Mouse (Mus musculus) midbrain, postnatal 0 days (tissue): ENCODE data around the gene Srsf4. TPM values are rescaled to one million over a fixed set of nuclear protein-coding genes. Genes with fewer than 3 reads are reported as not detected.

Experiments used
- ATAC-seq: fragments of 200-750 bp; cut with Nextera tagmentation; 2 replicates; pipeline ENCODE4 v1.8.0; 2017; ENCODE audit warnings: moderate number of reproducible peaks, mild to moderate bottlenecking, moderate TSS enrichment, moderate library complexity; ENCODE audit not compliant: low FRiP score
- DNase-seq: peaks from one replicate; pipeline ENCODE4 v3.0.0-alpha.2; 2015; ENCODE audit warnings: low spot score
- H3K27ac ChIP-seq: fragments of 300-500 bp; sonication (generic); 2 replicates; pipeline ENCODE4 v1.5.1; 2014; ENCODE audit warnings: low read depth, mild to moderate bottlenecking, low read length, mixed read lengths
- H3K27me3 ChIP-seq: fragments of 300-500 bp; sonication (generic); 2 replicates; pipeline ENCODE4 v1.6.1; 2014; ENCODE audit warnings: low read length, control low read depth, mixed read lengths; ENCODE audit not compliant: insufficient read depth
- H3K36me3 ChIP-seq: fragments of 300-500 bp; sonication (generic); 2 replicates; pipeline ENCODE4 v1.6.1; 2014; ENCODE audit warnings: low read length, control low read depth, mixed read lengths; ENCODE audit not compliant: insufficient read depth
- H3K4me1 ChIP-seq: fragments of 300-500 bp; sonication (generic); 2 replicates; pipeline ENCODE4 v1.6.1; 2014; ENCODE audit warnings: mild to moderate bottlenecking, control low read depth, antibody characterized with exemption, low read length, mixed read lengths; ENCODE audit not compliant: insufficient read depth
- H3K4me2 ChIP-seq: fragments of 300-500 bp; sonication (generic); 2 replicates; pipeline ENCODE4 v1.6.1; 2014; ENCODE audit warnings: low read depth, mild to moderate bottlenecking, low read length, mixed read lengths; ENCODE audit not compliant: poor library complexity, severe bottlenecking
- H3K4me3 ChIP-seq: fragments of 300-500 bp; sonication (generic); 2 replicates; pipeline ENCODE4 v1.5.1; 2014; ENCODE audit warnings: low read depth, mild to moderate bottlenecking, low read length, moderate library complexity
- H3K9ac ChIP-seq: fragments of 300-500 bp; sonication (generic); replicated peaks from 2 replicates; pipeline ENCODE4 v1.6.1; 2014; ENCODE audit warnings: mild to moderate bottlenecking, low read length, moderate library complexity, mixed read lengths; ENCODE audit not compliant: poor library complexity, severe bottlenecking
- H3K9me3 ChIP-seq: fragments of 300-500 bp; sonication (generic); 2 replicates; pipeline ENCODE4 v1.6.1; 2016; ENCODE audit warnings: low read length, control low read depth
- CTCF ChIP-seq: IDR thresholded peaks from 2 replicates; pipeline ENCODE4 v1.5.1; 2016; ENCODE audit warnings: antibody characterized with exemption, mild to moderate bottlenecking
- WGBS: fragments of 180-500 bp; shearing (Covaris S2); extraction: QIAGEN DNeasy Blood & Tissue Kit; methylation state at CpG from one replicate; pipeline ENCODE4 v1.1.7; 2014; 5-methylcytosine and 5-hydroxymethylcytosine counted together
- polyA plus RNA-seq: library from polyadenylated mRNA; unstranded; fragments of >200 nt; fragmentation: Nextera tagmentation; extraction: Ambion mirVana; gene quantifications from 2 replicates; pipeline ENCODE4 v1.2.1, GENCODE M21; 2015
- total RNA-seq: library from RNA; depleted of rRNA; stranded (reverse); fragments of >200 nt; gene quantifications from 2 replicates; pipeline ENCODE4 v1.2.3, GENCODE M21; 2014

Srsf4 gene
- total and polyA plus RNA-seq, 2 experiments from 2014 or later = 29.3 to 82.6 TPM

DNA sequence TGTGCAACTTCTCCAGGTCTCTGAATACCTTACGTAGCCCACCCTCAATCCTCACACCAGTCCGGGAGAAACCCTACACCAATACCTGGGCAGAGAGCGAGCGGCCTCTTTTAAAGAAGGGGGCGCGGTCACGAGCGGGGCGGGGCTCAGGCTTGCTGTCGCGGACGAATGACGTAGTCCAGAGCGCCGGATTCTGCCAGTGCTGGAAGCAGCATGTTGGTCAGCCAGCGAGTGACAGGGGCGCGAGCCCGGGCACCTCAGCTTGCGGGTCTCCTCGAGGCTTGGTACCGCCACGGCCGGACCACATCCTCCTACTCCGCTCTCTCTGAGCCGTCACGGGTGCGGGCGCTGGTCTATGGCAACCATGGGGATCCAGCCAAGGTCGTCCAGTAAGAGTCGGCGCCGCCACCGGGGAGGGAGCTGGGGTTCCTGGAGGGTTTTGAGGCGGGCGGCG, 30.1 kb upstream of the Srsf4 start, which contains the start of gene Mecr:
TSS of gene Mecr (plus strand) at position 181 of the 454 bp plus-strand sequence.
- Histone ChIP-seq H3K36me3 (no peaks in the 10 kb centered on the region), H3K4me3 (peak within 1 kb of the TSS; percentile 91), H3K9me3 (no peaks in the 10 kb centered on the region), H3K4me1 (no peaks in the 10 kb centered on the region), H3K9ac (peak within 1 kb of the TSS; percentile 79), H3K27ac (0 out of 2 replicates have a peak within 1 kb of the TSS, but pooled peaks have one; percentile 26), H3K27me3 (peaks cover 14% of the 10 kb centered on the region; the same call in 1 of the 2 replicates), H3K4me2 (peak within 1 kb of the TSS; percentile 86)
- no peak for TF ChIP-seq CTCF
- DNase-seq = peak; percentile 95
- WGBS = 0% methylated on average over 35 of the region's 37 CpGs
- ATAC-seq = peak; percentile 80

DNA sequence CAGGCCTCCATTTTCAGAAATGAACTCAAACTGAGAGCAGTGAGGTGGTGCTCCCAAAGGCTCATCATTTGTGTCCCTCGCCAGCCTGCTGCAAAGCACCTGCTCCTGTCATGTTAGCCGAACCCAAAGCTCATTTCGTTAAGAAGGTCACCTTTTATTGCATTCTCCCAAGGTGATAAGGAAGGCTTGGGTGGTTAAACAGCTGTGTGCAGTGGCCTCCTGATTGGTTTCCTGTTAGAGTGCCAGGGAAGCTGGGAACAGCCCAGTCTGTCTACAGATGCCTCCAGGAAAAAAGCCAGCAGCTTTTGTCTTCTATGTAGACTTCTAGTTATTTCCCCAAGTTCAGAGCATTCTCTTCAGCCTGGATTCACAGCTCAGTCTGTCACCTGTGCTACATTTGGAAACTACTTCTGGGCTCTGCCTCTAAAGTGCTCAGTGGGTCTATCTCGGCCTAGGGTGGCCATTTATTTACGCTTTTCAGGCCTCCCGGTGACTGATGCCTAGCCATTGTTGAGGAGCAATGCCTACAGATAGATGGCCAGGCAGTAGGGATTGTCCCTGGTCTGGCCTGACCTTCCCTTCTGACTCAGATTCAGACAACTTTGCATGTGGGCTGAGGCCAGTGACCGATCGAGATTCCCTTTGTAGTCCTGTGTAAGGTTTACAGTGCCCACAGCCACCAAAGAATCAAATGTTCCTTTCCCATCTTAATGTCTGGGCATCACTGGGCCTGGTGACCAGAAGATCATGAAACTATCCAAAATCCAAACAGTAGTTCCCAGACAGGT, 27.2 kb upstream of the Srsf4 start:
- ATAC-seq (no peak), DNase-seq (no peak)
- Histone ChIP-seq H3K4me1 (no peaks in the 10 kb centered on the region), H3K27me3 (peaks cover 2% of the 10 kb centered on the region; the same call in 1 of the 2 replicates), H3K27ac (no peak overlapping the region), H3K4me3 (no peak overlapping the region), H3K9me3 (no peaks in the 10 kb centered on the region), H3K9ac (no peak overlapping the region), H3K36me3 (no peaks in the 10 kb centered on the region), H3K4me2 (no peak overlapping the region)
- WGBS = 86% methylated on average over 8 of the region's 8 CpGs
- no peak for TF ChIP-seq CTCF

- Histone ChIP-seq H3K4me1 (no peaks in the 10 kb centered on the region), H3K27ac (no peak overlapping the region), H3K9me3 (no peaks in the 10 kb centered on the region), H3K4me3 (no peak overlapping the region), H3K27me3 (no peaks in the 10 kb centered on the region), H3K9ac (no peak overlapping the region), H3K4me2 (no peak overlapping the region), H3K36me3 (no peaks in the 10 kb centered on the region)
- no peak for ATAC-seq
- DNase-seq = no peak
- WGBS = 79% methylated on average over 6 of the region's 6 CpGs
- TF ChIP-seq CTCF = no peak
These were observed 25.3 kb upstream of the Srsf4 start for GRCm38 (mm10) chr4:131848082-131848481.

DNA sequence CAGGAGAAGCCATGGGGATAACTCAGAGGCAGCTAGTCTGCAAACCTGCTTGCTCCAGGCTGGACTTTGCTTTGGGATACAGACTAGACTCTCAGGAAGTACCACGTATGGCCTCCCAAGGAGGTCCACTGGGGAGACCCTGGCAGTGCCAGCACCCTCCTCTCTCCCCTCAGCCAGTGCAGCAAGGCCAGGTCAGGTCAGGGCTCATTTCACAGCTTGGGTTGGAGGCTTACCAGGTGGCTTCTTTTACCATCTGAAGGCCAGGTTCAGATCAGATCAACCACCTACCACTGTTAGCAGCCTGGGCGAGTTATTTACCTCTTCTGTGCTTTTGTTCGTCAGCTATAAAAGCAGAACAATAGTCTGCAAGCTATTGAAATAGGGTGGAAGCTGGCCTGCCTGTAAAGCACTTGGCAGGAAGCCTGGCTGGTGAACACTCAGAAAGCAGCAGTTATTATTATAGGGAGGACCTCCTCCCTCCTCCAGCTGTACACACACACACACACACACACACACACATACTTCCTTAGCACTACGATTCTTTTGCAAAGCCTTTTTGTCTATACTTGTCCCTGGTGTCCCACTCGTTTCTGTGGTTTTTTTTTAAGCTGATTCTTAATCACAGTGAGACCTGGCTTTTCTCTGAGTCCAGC, 23.3 kb upstream of the Srsf4 start:
- Histone ChIP-seq H3K4me1 (no peaks in the 10 kb centered on the region), H3K9me3 (no peaks in the 10 kb centered on the region), H3K36me3 (no peaks in the 10 kb centered on the region), H3K27me3 (no peaks in the 10 kb centered on the region), H3K4me2 (no peak overlapping the region), H3K27ac (no peak overlapping the region), H3K9ac (no peak overlapping the region), H3K4me3 (no peak overlapping the region)
- WGBS = 23% methylated on average over 5 of the region's 5 CpGs
- ATAC-seq = no peak
- no peak for TF ChIP-seq CTCF
- peak; percentile 48 for DNase-seq

GRCm38 (mm10) chr4:131854950-131855349, 18.5 kb upstream of the Srsf4 start:
- H3K9me3 ChIP-seq = no peaks in the 10 kb centered on the region
- no peak overlapping the region for H3K4me3 ChIP-seq
- H3K9ac ChIP-seq = no peak overlapping the region
- peaks cover 14% of the 10 kb centered on the region; the same call in 1 of the 2 replicates for H3K36me3 ChIP-seq
- TF ChIP-seq CTCF = no peak
- ATAC-seq = no peak
- no peaks in the 10 kb centered on the region for H3K4me1 ChIP-seq
- no peaks in the 10 kb centered on the region for H3K27me3 ChIP-seq
- H3K4me2 ChIP-seq = no peak overlapping the region
- no peak overlapping the region for H3K27ac ChIP-seq
- WGBS = 88% methylated on average over 5 of the region's 5 CpGs
- no peak for DNase-seq
